Mouse (Mus musculus): Measurements from ENCODE around the gene Itpr1. TPM values are rescaled to one million over a fixed set of nuclear protein-coding genes. Genes with fewer than 3 reads are reported as not detected.

The Itpr1 gene
- polyA plus RNA-seq, 1 experiment, result 0.07 TPM

DNA sequence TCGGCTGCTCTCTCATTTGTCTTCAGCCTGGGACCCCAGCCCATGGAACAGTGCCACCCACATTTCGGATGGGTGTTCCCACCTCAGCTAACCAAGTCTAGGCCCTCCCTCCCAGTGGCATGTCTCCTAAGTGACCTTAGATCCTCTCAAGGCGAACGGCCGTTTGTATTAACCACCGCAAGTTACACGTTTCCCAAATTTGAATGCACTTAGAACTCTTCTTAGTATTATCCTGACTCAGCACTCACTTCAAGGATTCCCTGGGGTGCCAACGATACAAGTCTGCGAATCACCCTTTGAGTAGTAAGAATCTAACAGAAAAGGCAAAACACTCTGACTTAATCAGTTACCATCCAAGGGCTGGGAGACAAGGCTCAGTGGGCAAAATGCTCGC is 311.7 kb downstream of the Itpr1 start:
- H3K4me1 ChIP-seq (ENCODE audit: control insufficient read depth), result peaks cover 56% of the 10 kb centered on the region
- H3K4me3 ChIP-seq (replicated peaks), result no peak overlapping the region
- peaks cover 23% of the 10 kb centered on the region for H3K36me3 ChIP-seq (ENCODE audit: control insufficient read depth)
- no peak for TF ChIP-seq GATA1 (IDR thresholded peaks at IDR 0.05; ENCODE audit: low read length)
- TF ChIP-seq TAL1 (IDR thresholded peaks at IDR 0.05; ENCODE audit: low read length), result no peak
- no peaks in the 10 kb centered on the region for H3K9me3 ChIP-seq (ENCODE audit: control insufficient read depth, low read length)
- no peaks in the 10 kb centered on the region for H3K27me3 ChIP-seq (ENCODE audit: control insufficient read depth)

DNA sequence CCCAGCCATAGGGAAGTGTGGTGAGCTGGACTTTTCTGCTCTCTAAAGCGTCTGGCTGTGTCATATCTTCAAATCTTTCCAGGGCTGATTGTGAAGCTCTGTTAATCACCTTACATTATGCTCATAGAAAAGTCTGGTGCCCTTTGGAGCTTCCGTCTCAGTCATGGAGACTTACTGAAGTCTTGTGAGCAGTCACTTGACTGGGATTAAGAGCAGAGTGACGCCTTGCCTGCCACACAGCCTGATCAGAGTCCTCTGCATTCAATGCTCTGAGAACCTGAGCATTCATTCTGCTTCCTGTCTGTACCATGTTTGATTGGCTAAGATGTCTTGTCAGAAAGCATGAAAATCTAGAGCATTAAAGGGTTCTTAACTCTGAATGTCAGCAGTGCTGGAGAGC is 314.7 kb downstream of the Itpr1 start:
- peaks cover 86% of the 10 kb centered on the region for H3K4me1 ChIP-seq (ENCODE audit: control insufficient read depth)

GRCm38 (mm10) chr6:108527993-108528392 is 315.1 kb downstream of the Itpr1 start:
- Histone ChIP-seq H3K4me3 (replicated peaks) (no peak overlapping the region), H3K9me3 (ENCODE audit: control insufficient read depth, low read length) (no peaks in the 10 kb centered on the region), H3K36me3 (ENCODE audit: control insufficient read depth) (peaks cover 24% of the 10 kb centered on the region), H3K27me3 (ENCODE audit: control insufficient read depth) (no peaks in the 10 kb centered on the region), H3K4me1 (ENCODE audit: control insufficient read depth) (peaks cover 89% of the 10 kb centered on the region)
- TF ChIP-seq TAL1 (IDR thresholded peaks at IDR 0.05; ENCODE audit: low read length), result no peak
- no peak for TF ChIP-seq GATA1 (IDR thresholded peaks at IDR 0.05; ENCODE audit: low read length)

More for the DNA sequence above, 314.7 kb downstream of the Itpr1 start:
- H3K9me3 ChIP-seq (ENCODE audit: control insufficient read depth, low read length), result no peaks in the 10 kb centered on the region
- peaks cover 24% of the 10 kb centered on the region for H3K36me3 ChIP-seq (ENCODE audit: control insufficient read depth)
- no peaks in the 10 kb centered on the region for H3K27me3 ChIP-seq (ENCODE audit: control insufficient read depth)
- TF ChIP-seq GATA1 (IDR thresholded peaks at IDR 0.05; ENCODE audit: low read length), result no peak
- TF ChIP-seq TAL1 (IDR thresholded peaks at IDR 0.05; ENCODE audit: low read length), result no peak
- no peak overlapping the region for H3K4me3 ChIP-seq (replicated peaks)

GRCm38 (mm10) chr6:108529150-108529549 is 316.3 kb downstream of the Itpr1 start:
- Histone ChIP-seq H3K9me3 (ENCODE audit: control insufficient read depth, low read length) (no peaks in the 10 kb centered on the region), H3K36me3 (ENCODE audit: control insufficient read depth) (peaks cover 17% of the 10 kb centered on the region), H3K4me1 (ENCODE audit: control insufficient read depth) (peaks cover 87% of the 10 kb centered on the region), H3K27me3 (ENCODE audit: control insufficient read depth) (no peaks in the 10 kb centered on the region), H3K4me3 (replicated peaks) (peak overlapping the region; percentile 50)
- peak; percentile 83 for TF ChIP-seq GATA1 (IDR thresholded peaks at IDR 0.05; ENCODE audit: low read length)
- TF ChIP-seq TAL1 (IDR thresholded peaks at IDR 0.05; ENCODE audit: low read length), result peak; percentile 96

DNA sequence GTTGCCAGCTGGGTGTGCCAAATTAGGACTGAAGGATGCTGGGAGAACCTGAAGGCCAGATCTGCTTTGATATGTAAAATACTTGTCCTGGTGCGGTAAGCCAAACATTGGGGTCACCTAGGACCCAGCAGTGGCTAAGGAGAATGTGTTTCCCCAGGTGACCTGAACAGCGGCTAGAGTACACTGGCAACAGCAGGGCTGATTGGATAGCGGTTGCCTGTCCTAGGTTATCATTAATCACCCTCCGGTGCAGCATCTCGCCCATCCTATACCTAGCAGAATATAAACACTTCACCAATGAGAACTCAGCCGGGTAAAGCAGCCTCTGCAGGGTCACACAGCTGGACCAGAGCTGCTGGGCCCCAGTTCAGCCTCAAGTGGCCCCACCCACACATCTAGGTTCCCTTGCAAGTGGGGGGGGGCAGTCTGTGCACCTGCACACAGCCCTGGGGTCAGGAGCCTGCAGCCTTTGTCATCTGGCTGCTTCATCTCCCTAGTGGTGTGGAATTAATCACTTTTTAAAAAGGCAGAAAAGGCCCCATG is 318.0 kb downstream of the Itpr1 start:
- Histone ChIP-seq H3K9me3 (ENCODE audit: control insufficient read depth, low read length) (no peaks in the 10 kb centered on the region), H3K4me1 (ENCODE audit: control insufficient read depth) (peaks cover 93% of the 10 kb centered on the region), H3K4me3 (replicated peaks) (peak overlapping the region; percentile 21), H3K36me3 (ENCODE audit: control insufficient read depth) (peaks cover 14% of the 10 kb centered on the region), H3K27me3 (ENCODE audit: control insufficient read depth) (no peaks in the 10 kb centered on the region)
- TF ChIP-seq TAL1 (IDR thresholded peaks at IDR 0.05; ENCODE audit: low read length), result no peak
- TF ChIP-seq GATA1 (IDR thresholded peaks at IDR 0.05; ENCODE audit: low read length), result no peak

DNA sequence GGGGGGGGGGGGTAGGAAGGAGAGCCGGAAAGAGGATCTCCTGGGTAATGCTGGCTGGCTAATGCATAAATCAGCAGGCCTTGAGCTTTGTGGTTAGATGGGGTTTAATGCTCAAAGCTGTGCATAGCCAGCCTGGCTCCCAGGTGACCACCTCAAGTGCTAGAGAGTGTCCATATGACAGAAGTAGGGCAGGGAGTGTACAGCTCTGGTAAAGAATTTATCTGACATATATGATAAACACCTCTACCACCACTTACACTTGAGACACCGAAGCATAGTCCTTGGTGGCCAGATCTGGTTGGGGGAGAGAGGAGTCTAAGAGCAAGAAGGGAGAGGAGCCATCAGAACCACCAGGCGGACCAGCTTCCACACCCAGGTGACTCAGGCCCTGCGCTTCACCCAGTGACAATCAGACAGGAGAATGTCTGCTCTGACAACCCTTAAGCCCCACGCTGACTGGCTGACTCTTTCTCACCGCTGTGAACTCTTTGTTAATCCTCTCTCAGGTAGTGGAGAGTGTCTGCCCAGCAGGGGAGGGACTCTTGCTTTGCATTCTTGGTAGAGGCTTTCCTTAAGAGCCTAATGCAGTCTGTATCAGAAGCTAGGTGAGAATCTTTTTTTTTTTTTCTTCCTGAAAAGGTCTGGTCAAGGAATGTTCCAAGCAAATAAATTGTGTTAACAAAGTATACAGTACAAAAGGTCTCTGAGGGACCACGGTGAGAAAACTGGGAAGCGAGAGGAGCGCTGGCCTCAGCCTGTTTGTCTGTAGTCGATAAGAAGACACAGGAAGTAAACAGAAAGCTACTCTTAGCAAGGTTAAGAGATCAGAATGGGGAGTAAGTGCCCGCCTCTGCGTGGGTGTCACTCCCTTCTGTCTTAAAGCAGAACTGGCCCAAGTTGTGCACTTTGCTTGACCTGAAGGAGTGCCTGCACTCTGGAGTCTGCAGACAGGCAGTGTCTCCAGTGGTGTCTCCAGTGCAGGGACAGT is 318.7 kb downstream of the Itpr1 start:
- Histone ChIP-seq H3K4me3 (replicated peaks) (peak overlapping the region; percentile 32), H3K9me3 (ENCODE audit: control insufficient read depth, low read length) (no peaks in the 10 kb centered on the region), H3K27me3 (ENCODE audit: control insufficient read depth) (no peaks in the 10 kb centered on the region), H3K36me3 (ENCODE audit: control insufficient read depth) (peaks cover 12% of the 10 kb centered on the region), H3K4me1 (ENCODE audit: control insufficient read depth) (peaks cover 85% of the 10 kb centered on the region)
- TF ChIP-seq GATA1 (IDR thresholded peaks at IDR 0.05; ENCODE audit: low read length) (no peak), TAL1 (IDR thresholded peaks at IDR 0.05; ENCODE audit: low read length) (no peak)

DNA sequence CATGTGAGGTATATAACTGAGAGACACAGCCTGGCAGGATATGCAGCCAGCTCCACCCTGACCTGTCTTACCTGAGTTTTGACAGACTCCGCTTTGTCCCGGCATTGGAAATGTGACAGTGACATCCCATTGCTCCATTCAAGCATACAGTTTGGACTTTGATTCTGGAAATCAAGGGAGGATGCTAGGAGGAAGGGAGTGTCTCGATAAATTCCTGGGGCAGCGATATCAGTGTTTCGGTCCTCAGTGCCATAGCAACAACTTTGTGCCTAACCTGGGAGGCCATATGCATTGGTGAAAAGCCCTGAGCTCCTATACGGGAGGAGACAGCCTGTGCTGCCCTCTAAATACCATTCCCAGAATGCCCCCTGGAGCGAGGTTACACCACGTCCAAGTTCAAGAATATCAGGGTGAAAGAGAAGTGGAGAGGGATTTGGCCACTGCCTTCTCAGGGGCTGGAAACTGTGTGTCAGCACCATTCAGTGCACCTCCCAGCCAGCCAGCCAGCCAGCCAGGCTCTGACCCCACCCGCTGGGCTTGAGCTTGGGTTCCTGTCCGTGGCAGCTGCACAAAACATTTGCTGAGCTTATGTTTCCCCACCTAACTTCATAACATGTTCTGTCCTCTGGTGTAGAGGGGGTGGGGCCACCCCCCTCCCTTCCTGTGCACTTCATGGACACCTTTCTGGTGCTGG is 319.7 kb downstream of the Itpr1 start:
- Histone ChIP-seq H3K27me3 (ENCODE audit: control insufficient read depth) (no peaks in the 10 kb centered on the region), H3K4me1 (ENCODE audit: control insufficient read depth) (peaks cover 75% of the 10 kb centered on the region), H3K9me3 (ENCODE audit: control insufficient read depth, low read length) (no peaks in the 10 kb centered on the region), H3K36me3 (ENCODE audit: control insufficient read depth) (peaks cover 10% of the 10 kb centered on the region), H3K4me3 (replicated peaks) (peak overlapping the region; percentile 32)
- TF ChIP-seq TAL1 (IDR thresholded peaks at IDR 0.05; ENCODE audit: low read length), result no peak
- TF ChIP-seq GATA1 (IDR thresholded peaks at IDR 0.05; ENCODE audit: low read length), result no peak

- Histone ChIP-seq H3K4me3 (replicated peaks) (no peak overlapping the region), H3K36me3 (ENCODE audit: control insufficient read depth) (peaks cover 2% of the 10 kb centered on the region; the same call in 1 of the 2 replicates), H3K4me1 (ENCODE audit: control insufficient read depth) (peaks cover 60% of the 10 kb centered on the region), H3K27me3 (ENCODE audit: control insufficient read depth) (no peaks in the 10 kb centered on the region), H3K9me3 (ENCODE audit: control insufficient read depth, low read length) (no peaks in the 10 kb centered on the region)
- TF ChIP-seq GATA1 (IDR thresholded peaks at IDR 0.05; ENCODE audit: low read length) (no peak), TAL1 (IDR thresholded peaks at IDR 0.05; ENCODE audit: low read length) (no peak)
Observed at GRCm38 (mm10) chr6:108534139-108534538, 321.2 kb downstream of the Itpr1 start.

DNA sequence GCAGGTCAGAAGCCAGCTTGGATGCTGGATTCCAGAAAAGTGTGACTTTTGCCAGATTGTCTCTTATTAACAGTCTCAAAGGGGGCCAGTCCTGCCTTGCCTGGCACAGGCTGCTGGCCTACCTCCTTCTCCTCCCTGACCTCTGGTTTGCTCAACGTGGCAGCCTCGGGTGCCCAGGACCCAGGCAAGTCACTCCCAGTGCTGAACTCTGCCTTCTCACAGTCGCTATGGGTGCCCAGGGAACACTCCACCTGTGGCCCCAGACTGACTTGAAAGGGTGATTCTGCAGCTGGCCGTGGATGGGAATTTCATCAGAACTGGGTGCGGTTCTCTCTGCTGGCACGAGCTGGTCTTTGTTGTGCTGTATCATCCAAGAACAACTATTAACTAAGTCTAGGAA is 321.7 kb downstream of the Itpr1 start:
- Histone ChIP-seq H3K4me1 (ENCODE audit: control insufficient read depth) (peaks cover 56% of the 10 kb centered on the region), H3K36me3 (ENCODE audit: control insufficient read depth) (peaks cover 2% of the 10 kb centered on the region; the same call in 1 of the 2 replicates), H3K4me3 (replicated peaks) (no peak overlapping the region), H3K27me3 (ENCODE audit: control insufficient read depth) (no peaks in the 10 kb centered on the region), H3K9me3 (ENCODE audit: control insufficient read depth, low read length) (no peaks in the 10 kb centered on the region)
- no peak for TF ChIP-seq GATA1 (IDR thresholded peaks at IDR 0.05; ENCODE audit: low read length)
- no peak for TF ChIP-seq TAL1 (IDR thresholded peaks at IDR 0.05; ENCODE audit: low read length)

Data from erythroblast, embryonic 14.5 days (primary cell).